Mouse (Mus musculus) spleen, postnatal 14 days (tissue): ENCODE results near the gene Pmm1.
"Not testable (repeated sequence)": the region's sequence is repeated elsewhere in the genome, so short reads cannot be mapped to it uniquely, and the experiment has no call there.

Experiments
- DNase-seq, 2 experiments: peaks; one replicate each; pipeline ENCODE4 v3.0.0; 2021 to 2022; ENCODE audit warnings: low spot score in 2 of 2

Pmm1 gene

GRCm38 (mm10) chr15:81960171-81961077 lies at the start of gene Pmm1:
Pmm1 (minus strand) TSS chr15:81960930.
- peak; percentile 99 for DNase-seq

GRCm38 (mm10) chr15:82004257-82004656 lies 43.5 kb upstream of the Pmm1 start:
- no peak for DNase-seq

- DNase-seq, result no peak
Measured at GRCm38 (mm10) chr15:81993992-81994391, 33.3 kb upstream of the Pmm1 start.

- peak; percentile 29 to 32 for DNase-seq
Measured at GRCm38 (mm10) chr15:81990549-81990948, 29.8 kb upstream of the Pmm1 start.

- DNase-seq, result peak; percentile 63 to 73
Measured at GRCm38 (mm10) chr15:81989371-81990062, 28.8 kb upstream of the Pmm1 start.

GRCm38 (mm10) chr15:81987646-81988045 lies 26.9 kb upstream of the Pmm1 start, which contains the start of gene Xrcc6:
Xrcc6 (plus strand) TSS chr15:81987835.
- no peak for DNase-seq

- no peak for DNase-seq
Measured at GRCm38 (mm10) chr15:81985267-81986161, 24.8 kb upstream of the Pmm1 start.

GRCm38 (mm10) chr15:81982173-81982572 lies 21.4 kb upstream of the Pmm1 start:
- DNase-seq, result no peak

GRCm38 (mm10) chr15:81980321-81980720 lies 19.6 kb upstream of the Pmm1 start, which contains the start of gene 1700029P11Rik:
1700029P11Rik (plus strand) TSS chr15:81980540.
- no peak for DNase-seq

GRCm38 (mm10) chr15:81975156-81975555 lies 14.4 kb upstream of the Pmm1 start:
- DNase-seq, result not testable (repeated sequence)

- DNase-seq, result not testable (repeated sequence)
Measured at GRCm38 (mm10) chr15:81970498-81970897, 9.8 kb upstream of the Pmm1 start.

- DNase-seq, result not testable (repeated sequence)
Measured at GRCm38 (mm10) chr15:81969635-81970034, 8.9 kb upstream of the Pmm1 start.

- DNase-seq, result no peak
Measured at GRCm38 (mm10) chr15:81969173-81969572, 8.4 kb upstream of the Pmm1 start.

- DNase-seq, result no peak
Measured at GRCm38 (mm10) chr15:81968447-81968846, 7.7 kb upstream of the Pmm1 start.

GRCm38 (mm10) chr15:81967821-81968220 lies 7.1 kb upstream of the Pmm1 start:
- no peak for DNase-seq

- DNase-seq, result no peak
Measured at GRCm38 (mm10) chr15:81966062-81966829, 5.5 kb upstream of the Pmm1 start.

GRCm38 (mm10) chr15:81964980-81965545 lies 4.3 kb upstream of the Pmm1 start:
- DNase-seq, result no peak

- no peak for DNase-seq
Measured at GRCm38 (mm10) chr15:81964262-81964661, 3.5 kb upstream of the Pmm1 start.

GRCm38 (mm10) chr15:81961078-81961451 lies 335 bp upstream of the Pmm1 start:
- no peak for DNase-seq

GRCm38 (mm10) chr15:81958906-81959305 lies 1.8 kb downstream of the Pmm1 start:
- DNase-seq, result no peak

GRCm38 (mm10) chr15:81957598-81957997 lies 3.1 kb downstream of the Pmm1 start:
- DNase-seq, result no peak
